Mouse (Mus musculus) brain, adult 2 months (tissue): ENCODE data around the gene Wnt8b.

Experiments used
- DNase-seq: peaks from one replicate; pipeline ENCODE4 v3.0.0; 2011; ENCODE audit warnings: low read depth, low spot score

Wnt8b gene

GRCm38 (mm10) chr19:44554861-44555590 lies 61.8 kb downstream of the Wnt8b start, which contains the start of gene Ndufb8:
Gene Ndufb8 (minus strand): TSS chr19:44555440.
- DNase-seq, result peak; percentile 97

GRCm38 (mm10) chr19:44562652-44563206 lies 69.5 kb downstream of the Wnt8b start, which contains the start of gene Hif1an:
Gene Hif1an (plus strand): TSS chr19:44562850.
- DNase-seq, result peak; percentile 98
